Mouse (Mus musculus): Measurements from ENCODE around the gene Thumpd2. TPM values are rescaled to one million over a fixed set of nuclear protein-coding genes. Genes with fewer than 3 reads are reported as not detected.

The Thumpd2 gene
- total and polyA plus RNA-seq, 2 experiments from 2014 or later: 7.5 to 8.8 TPM

DNA sequence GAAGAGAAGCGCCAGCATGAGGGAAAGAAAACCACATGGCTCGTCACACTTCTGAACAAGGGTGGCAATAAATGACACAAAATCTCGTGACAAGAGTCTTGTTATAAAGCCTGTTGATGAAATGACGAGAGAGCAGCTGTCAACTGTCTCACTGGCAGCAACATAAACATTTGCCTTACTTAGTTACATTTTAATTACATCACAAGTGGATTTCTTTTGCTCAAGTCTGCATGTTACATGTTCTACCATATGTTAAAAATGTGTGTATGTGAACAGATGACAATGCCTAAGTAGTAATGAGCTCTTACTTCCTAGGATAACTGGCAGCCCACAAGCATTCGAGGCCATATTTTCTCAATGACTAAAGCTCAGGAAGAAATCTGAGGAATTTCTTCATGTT, 29.5 kb downstream of the Thumpd2 start:
- TF ChIP-seq EP300 (IDR thresholded peaks at IDR 0.05; ENCODE audit: low read depth) (no peak), CTCF (IDR thresholded peaks at IDR 0.05; ENCODE audit: low read depth) (no peak)
- ATAC-seq (ENCODE audit: insufficient read depth, low read depth) (no peak), DNase-seq (ENCODE audit: low spot score) (no peak)
- H3K4me2 ChIP-seq (ENCODE audit: low read depth, low read length): no peak overlapping the region
- no peaks in the 10 kb centered on the region for H3K9me3 ChIP-seq (replicated peaks; ENCODE audit: control insufficient read depth, low read length)
- no peak overlapping the region for H3K27ac ChIP-seq (ENCODE audit: low read depth)
- H3K27me3 ChIP-seq (ENCODE audit: control insufficient read depth, insufficient read depth, low read length): no peaks in the 10 kb centered on the region
- WGBS: 72% methylated on average over 5 of the region's 5 CpGs
- no peaks in the 10 kb centered on the region for H3K4me1 ChIP-seq (ENCODE audit: control insufficient read depth, insufficient read depth)
- H3K4me3 ChIP-seq (ENCODE audit: low read depth, low read length): no peak overlapping the region
- H3K9ac ChIP-seq (replicated peaks; ENCODE audit: low read depth, low read length): no peak overlapping the region
- peaks cover 68% of the 10 kb centered on the region for H3K36me3 ChIP-seq (replicated peaks; ENCODE audit: control insufficient read depth, insufficient read depth, low read length)

GRCm38 (mm10) chr17:81032957-81033356, 31.9 kb downstream of the Thumpd2 start:
- H3K4me1 ChIP-seq (ENCODE audit: control insufficient read depth, insufficient read depth): no peaks in the 10 kb centered on the region
- 63% methylated on average over 2 of the region's 2 CpGs for WGBS
- ATAC-seq (ENCODE audit: insufficient read depth, low read depth): no peak
- no peaks in the 10 kb centered on the region for H3K27me3 ChIP-seq (ENCODE audit: control insufficient read depth, insufficient read depth, low read length)
- no peak overlapping the region for H3K4me2 ChIP-seq (ENCODE audit: low read depth, low read length)
- H3K9me3 ChIP-seq (replicated peaks; ENCODE audit: control insufficient read depth, low read length): no peaks in the 10 kb centered on the region
- H3K27ac ChIP-seq (ENCODE audit: low read depth): no peak overlapping the region
- H3K36me3 ChIP-seq (replicated peaks; ENCODE audit: control insufficient read depth, insufficient read depth, low read length): peaks cover 57% of the 10 kb centered on the region
- no peak for DNase-seq (ENCODE audit: low spot score)
- no peak overlapping the region for H3K9ac ChIP-seq (replicated peaks; ENCODE audit: low read depth, low read length)
- H3K4me3 ChIP-seq (ENCODE audit: low read depth, low read length): no peak overlapping the region
- TF ChIP-seq CTCF (IDR thresholded peaks at IDR 0.05; ENCODE audit: low read depth): no peak
- TF ChIP-seq EP300 (IDR thresholded peaks at IDR 0.05; ENCODE audit: low read depth): no peak

- Histone ChIP-seq H3K4me3 (ENCODE audit: low read depth, low read length) (no peak overlapping the region), H3K9ac (replicated peaks; ENCODE audit: low read depth, low read length) (no peak overlapping the region), H3K4me1 (ENCODE audit: control insufficient read depth, insufficient read depth) (no peaks in the 10 kb centered on the region), H3K36me3 (replicated peaks; ENCODE audit: control insufficient read depth, insufficient read depth, low read length) (peaks cover 50% of the 10 kb centered on the region), H3K27ac (ENCODE audit: low read depth) (no peak overlapping the region), H3K4me2 (ENCODE audit: low read depth, low read length) (no peak overlapping the region), H3K9me3 (replicated peaks; ENCODE audit: control insufficient read depth, low read length) (no peaks in the 10 kb centered on the region), H3K27me3 (ENCODE audit: control insufficient read depth, insufficient read depth, low read length) (no peaks in the 10 kb centered on the region)
- ATAC-seq (ENCODE audit: insufficient read depth, low read depth) (no peak), DNase-seq (ENCODE audit: low spot score) (no peak)
- TF ChIP-seq EP300 (IDR thresholded peaks at IDR 0.05; ENCODE audit: low read depth) (no peak), CTCF (IDR thresholded peaks at IDR 0.05; ENCODE audit: low read depth) (no peak)
- WGBS: 85% methylated on average over 3 of the region's 3 CpGs
Measured at GRCm38 (mm10) chr17:81031830-81032442, 32.9 kb downstream of the Thumpd2 start.

DNA sequence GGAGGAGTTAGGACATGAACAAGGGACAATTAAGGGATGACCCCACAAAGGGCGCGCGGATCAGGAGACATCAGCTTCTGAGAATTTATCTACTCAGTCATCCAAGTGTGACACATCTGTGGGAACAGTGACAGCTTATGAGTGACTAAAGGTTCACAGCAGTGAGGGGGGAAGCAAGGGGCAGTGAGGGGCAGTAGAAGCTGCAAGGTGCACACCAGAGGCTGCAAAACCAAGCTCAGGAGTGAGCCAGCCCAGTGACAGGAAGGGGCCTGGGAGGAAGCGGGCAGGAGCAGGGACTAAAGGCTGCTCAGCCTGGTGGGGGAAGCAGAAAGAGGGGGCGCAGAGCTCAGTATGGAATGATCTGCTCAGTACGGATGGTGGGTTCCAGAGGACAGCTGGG, 37.6 kb downstream of the Thumpd2 start:
- DNase-seq (ENCODE audit: low spot score) (no peak), ATAC-seq (ENCODE audit: insufficient read depth, low read depth) (no peak)
- H3K4me2 ChIP-seq (ENCODE audit: low read depth, low read length): no peak overlapping the region
- no peaks in the 10 kb centered on the region for H3K4me1 ChIP-seq (ENCODE audit: control insufficient read depth, insufficient read depth)
- H3K4me3 ChIP-seq (ENCODE audit: low read depth, low read length): no peak overlapping the region
- 95% methylated on average over 6 of the region's 6 CpGs for WGBS
- no peaks in the 10 kb centered on the region for H3K27me3 ChIP-seq (ENCODE audit: control insufficient read depth, insufficient read depth, low read length)
- H3K36me3 ChIP-seq (replicated peaks; ENCODE audit: control insufficient read depth, insufficient read depth, low read length): peaks cover 45% of the 10 kb centered on the region
- H3K9ac ChIP-seq (replicated peaks; ENCODE audit: low read depth, low read length): no peak overlapping the region
- no peak for TF ChIP-seq CTCF (IDR thresholded peaks at IDR 0.05; ENCODE audit: low read depth)
- TF ChIP-seq EP300 (IDR thresholded peaks at IDR 0.05; ENCODE audit: low read depth): no peak
- no peak overlapping the region for H3K27ac ChIP-seq (ENCODE audit: low read depth)
- H3K9me3 ChIP-seq (replicated peaks; ENCODE audit: control insufficient read depth, low read length): no peaks in the 10 kb centered on the region

DNA sequence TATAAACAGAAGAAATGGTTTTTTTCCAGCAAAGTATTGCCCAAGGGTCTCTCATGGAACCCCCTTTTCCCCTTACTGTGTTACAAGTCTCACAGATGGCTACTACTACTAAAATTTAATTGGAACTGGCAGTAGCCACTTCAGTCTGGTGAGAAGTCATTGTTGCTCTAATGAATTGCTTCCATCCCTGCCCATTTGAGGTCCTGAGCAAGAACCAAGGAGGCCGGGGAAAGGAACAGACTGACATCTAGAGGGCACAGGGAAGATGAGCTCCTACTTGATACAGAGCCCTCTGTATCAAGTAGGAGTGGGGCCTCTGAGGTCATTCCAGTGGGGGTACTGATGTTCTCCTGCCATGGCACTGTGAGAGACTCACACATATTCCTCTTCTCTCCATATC, 47.8 kb downstream of the Thumpd2 start:
- WGBS: 57% methylated on average over 1 of the region's 1 CpGs
- no peak overlapping the region for H3K27ac ChIP-seq (ENCODE audit: low read depth)
- 0 out of 2 replicates have a peak, but pooled peaks cover 5% of the 10 kb centered on the region for H3K4me1 ChIP-seq (ENCODE audit: control insufficient read depth, insufficient read depth)
- no peak overlapping the region for H3K4me2 ChIP-seq (ENCODE audit: low read depth, low read length)
- no peaks in the 10 kb centered on the region for H3K27me3 ChIP-seq (ENCODE audit: control insufficient read depth, insufficient read depth, low read length)
- no peak overlapping the region for H3K4me3 ChIP-seq (ENCODE audit: low read depth, low read length)
- TF ChIP-seq EP300 (IDR thresholded peaks at IDR 0.05; ENCODE audit: low read depth) (no peak), CTCF (IDR thresholded peaks at IDR 0.05; ENCODE audit: low read depth) (peak; percentile 25)
- DNase-seq (ENCODE audit: low spot score) (no peak), ATAC-seq (ENCODE audit: insufficient read depth, low read depth) (no peak)
- no peaks in the 10 kb centered on the region for H3K36me3 ChIP-seq (replicated peaks; ENCODE audit: control insufficient read depth, insufficient read depth, low read length)
- H3K9me3 ChIP-seq (replicated peaks; ENCODE audit: control insufficient read depth, low read length): no peaks in the 10 kb centered on the region
- no peak overlapping the region for H3K9ac ChIP-seq (replicated peaks; ENCODE audit: low read depth, low read length)

All from heart, postnatal 0 days (tissue).